Mouse (Mus musculus): ENCODE results near the gene Gns.
"Not testable (repeated sequence)": the region's sequence is repeated elsewhere in the genome, so short reads cannot be mapped to it uniquely, and the experiment has no call there.

Gns gene

DNA sequence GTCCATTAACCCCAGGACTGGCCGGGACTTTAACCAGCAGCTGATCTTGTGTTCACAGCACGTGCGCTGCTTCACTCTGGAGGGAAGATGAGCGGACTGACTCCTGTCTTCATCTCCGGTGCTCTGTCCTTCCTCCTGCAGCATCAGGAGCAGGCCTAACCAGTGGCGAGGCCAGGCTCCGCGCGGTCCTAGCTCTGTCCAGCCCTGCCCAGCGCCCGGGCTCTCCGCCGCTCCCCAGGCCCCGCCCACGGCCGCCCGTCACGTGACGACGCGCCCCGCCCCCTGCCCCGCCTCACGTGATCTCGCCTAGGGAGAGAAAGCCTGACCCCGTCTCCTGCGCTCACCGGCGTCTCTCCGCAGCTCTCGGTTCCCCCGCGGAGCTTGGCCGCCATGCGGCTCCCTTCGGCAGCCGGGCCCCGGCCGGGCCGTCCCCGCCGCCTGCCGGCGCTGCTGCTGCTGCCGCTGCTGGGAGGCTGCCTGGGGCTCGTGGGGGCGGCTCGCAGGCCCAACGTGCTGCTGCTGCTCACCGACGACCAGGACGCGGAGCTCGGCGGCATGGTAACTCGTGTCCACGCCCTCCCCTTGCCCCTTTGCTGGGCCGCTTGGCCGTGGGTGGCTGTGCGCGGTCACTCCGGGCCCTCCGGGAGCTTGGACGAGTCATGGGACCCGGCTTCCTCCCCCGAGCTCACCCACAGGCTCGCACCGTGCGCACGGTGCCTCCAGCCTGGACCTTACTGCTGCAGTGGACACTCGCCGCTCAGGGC is at the start of gene Gns:
Gene Gns, plus strand, starts transcription at position 290 of the 764 bp plus-strand sequence.
- peak; percentile 83 to 92 for DNase-seq

DNA sequence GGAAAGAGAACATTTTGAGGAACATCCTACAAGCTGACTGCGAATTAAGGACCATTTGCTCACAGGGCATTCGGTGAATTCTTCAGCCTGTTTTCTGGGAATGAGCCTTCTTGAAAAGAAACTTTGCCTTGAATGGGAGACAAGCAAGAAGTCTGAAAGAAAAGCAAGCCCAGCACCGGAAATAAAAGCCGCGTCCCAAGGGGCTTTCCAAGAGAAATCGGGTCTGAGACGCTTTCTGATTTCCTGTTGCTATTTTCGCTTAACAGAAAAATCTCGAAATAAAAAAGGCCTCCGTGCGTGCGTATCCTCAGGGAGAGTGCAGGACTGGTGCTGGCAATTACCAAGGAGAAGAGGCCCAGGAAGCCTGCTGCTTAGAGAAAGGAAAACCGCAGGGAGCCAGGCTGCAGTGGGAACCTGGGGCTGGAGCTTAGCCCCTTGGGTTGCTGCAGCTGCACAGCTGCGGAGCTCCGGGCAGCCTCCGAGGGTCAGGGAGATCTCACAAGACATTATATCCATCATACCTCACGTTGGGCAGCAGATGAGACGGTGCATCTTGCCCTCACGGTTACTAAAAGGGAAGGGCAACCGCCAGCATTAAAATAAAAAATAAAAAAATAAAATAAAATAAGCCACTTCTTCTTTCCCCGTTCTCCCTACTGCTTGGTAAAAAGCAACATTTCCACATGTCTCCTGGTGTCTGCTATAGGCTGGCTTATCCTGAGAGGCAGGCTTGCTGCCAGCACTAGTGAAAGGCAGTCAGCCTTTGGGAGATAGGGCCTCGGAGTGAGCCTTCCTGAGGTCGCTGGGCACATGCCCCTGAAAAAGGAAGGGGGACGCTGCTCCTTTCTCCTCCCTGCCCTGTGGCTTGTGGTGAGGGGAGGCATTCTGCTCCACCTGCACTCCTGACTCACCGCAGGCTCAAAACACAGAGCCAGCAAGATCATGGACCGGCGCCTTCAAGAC is 49.3 kb upstream of the Gns start:
- no peak for DNase-seq

DNA sequence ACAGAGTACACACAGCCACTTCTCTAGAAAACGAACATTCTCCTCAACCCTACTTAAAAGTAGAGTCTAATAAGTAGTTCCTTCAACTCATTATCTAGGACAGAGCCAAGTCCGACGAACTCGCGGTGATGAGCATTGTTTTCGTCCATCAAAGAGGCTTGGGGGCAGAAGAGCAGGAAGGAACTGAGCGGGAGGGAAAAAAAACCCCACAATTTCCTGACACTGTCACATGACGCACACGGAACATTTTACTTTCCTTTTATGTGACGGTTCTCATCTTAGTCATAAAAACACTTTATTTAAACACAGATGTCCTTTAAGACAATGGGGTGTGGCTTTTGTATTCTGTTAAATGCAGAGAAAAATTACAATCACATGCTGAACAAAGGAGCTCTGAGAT is 48.5 kb upstream of the Gns start:
- DNase-seq = no peak

DNA sequence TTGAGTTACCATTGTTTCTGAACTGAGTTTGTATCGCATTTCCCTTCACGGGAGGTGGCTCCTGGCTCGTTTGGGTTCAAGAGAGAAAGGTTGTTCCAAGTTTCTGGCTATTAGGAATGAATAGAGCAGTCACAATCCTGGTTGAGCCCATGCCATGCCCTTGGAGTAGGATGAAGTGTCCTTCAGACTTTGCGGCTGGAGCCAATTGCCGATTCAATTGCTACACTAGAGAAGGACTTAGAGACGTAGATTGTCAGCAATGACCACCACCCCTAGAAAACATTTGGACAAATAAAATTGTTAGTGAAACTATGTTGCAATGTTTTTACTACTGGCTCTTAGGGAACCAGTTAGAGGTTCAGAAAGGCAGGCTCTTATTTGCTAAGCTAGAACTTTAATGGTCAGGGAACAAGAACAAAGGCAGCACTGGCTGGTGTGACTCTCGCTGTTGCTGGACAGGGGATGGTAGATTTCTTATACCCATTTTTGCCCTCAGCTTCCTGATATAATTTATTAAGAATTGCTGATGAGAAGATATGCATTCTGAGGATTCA is 46.4 kb upstream of the Gns start:
- no peak for DNase-seq

DNA sequence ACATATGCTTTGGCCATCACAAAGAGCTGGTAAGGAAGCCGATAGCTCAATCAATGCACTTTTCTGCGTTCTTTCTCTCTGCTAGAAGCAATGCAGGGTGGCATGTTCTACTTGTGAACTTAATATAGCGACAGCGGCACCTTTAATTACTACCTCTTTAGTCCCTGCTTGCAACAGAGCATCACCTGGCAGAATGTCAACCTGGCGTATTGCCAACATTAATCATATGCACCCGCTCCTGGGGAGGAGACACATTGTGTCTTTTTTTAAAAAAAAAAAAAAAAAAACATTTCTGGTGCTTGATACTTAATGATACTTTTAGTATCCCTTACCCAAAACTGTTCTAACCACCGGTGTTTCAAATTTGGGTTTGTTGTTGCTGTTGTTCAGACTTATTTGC is 41.4 kb upstream of the Gns start:
- peak; percentile 33 to 48 for DNase-seq

DNA sequence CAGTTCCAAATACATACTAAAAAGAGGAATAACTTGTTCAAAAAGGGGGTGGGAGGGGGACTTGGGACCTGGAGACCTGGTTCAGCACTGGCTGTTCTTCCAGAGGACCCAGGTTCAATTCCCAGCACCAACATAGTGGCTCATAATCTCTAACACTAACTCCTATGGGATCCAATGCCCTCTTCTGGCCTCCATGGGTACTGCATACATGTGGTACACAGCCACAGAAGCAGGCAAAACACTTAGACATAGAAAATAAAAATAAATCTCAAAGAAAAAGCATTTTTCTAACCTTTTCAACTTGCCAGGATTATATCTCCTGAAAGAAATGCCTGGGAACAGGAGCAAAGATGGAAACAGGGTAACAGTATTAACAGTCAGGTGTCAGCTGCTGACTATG is 38.7 kb upstream of the Gns start:
- no peak for DNase-seq

DNA sequence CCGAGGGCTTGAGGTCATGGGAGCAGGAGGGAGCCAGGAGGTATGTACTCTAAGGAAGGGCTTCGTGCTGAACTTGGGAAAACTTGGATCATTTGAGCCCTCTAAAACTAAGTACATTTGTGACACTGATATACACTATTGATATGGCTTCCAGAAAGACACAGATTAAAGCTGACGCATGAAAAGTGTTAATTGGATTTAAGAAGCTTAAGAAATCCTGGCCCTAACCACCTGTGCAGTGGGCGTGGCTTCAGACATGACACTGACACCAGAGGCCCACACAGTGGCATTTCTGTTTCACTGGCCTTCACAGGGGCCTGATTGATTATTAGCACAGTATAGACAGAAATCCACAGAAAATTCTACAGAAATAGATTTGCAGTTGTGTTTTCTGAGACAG is 35.3 kb upstream of the Gns start:
- DNase-seq = no peak

DNA sequence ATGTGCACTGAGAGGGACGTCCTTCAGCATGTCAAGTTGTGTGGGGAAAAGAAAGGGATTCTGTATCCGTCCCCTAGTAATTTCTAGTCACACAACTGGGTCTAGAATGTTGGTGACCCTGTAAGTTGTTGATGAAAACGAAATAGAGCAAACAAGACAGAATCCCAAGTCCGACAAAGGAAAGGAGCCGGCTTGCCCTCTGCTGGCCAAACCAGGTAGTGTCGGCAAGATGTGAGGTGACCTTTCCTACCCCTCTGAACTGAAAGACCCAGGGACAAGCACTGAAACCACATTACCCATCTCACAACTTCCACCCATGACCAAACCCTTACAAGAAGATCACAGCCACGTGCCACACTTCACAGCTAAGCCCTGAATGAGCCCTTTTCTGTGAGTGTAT is 34.0 kb upstream of the Gns start:
- peak; percentile 73 to 83 for DNase-seq

DNA sequence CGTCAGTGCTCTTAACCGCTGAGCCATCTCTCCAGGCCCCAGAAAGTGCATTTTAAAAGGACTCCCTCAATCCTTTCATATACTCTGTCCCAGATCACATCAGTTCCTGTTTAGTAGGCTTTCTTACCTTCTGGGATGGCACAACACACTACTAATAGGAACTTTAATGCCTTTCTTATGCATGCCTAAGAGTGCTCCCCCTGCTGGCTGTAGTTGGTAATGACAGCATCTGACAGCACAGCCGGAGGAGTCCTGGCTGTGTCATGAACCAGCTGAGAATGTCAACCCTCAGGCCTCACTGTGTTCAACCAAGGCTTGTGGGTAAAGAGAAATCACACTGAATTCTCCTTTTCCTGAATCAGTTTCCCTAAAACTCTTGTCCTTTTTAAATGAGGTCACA is 30.3 kb upstream of the Gns start:
- DNase-seq = peak; percentile 71 to 73

DNA sequence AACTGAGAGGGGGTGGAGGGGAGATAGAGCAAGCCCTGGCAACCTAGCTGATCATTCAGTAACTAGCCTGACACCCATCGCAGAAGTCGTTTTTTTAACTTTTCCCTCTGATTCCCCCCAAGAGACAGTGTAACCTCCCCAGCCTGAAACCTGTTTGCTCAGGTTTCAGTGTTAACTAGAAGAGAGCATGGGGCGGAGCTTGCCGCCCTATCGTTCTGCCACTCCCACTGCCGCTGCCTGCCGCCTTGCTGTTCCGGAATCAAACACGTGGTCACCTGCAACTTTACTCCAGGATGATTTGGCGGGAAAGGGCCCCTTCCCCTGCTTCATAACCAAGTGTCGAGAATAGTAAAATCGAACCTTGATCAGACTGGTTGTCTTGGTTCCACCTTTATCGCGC is 28.4 kb upstream of the Gns start:
- DNase-seq = not testable (repeated sequence)

DNA sequence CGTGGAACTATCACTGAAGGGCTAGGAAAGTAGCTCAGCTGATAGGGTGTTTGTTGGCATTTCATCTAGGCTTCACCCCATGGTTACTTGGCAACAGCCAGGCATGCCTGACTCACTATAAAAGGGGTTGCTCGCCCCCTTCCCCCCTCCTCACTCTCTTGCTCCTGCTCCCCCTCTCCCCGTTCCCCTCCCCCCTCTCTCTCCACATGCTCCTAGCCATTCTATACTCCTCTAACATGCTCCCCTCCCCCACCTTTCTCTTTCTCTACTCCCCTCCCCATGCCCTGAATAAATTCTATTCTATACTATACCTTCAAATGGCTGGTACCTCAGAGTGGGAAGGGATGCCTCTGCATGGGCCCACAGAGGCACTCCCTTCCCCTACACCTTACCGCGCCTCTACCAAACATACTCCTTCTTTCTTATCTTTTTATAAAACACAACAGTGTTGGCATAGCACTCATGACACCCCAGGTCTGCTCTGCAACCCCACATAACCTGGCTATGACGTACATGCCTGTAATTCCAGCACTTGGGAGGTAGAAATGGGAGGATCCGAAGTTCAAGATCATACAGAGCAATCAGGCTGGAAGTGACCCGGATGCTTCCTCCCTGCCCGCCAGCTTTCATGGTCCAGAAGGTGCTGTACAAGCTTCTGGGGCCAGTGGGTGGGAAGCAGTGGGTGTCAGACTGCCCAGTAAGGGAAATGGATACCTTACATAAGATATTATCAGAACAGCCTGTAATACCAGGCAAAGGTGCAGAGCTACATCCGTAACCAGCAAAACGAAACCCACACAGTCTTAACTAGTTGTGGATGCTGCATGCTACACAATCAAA is 23.9 kb upstream of the Gns start:
- no peak for DNase-seq

DNA sequence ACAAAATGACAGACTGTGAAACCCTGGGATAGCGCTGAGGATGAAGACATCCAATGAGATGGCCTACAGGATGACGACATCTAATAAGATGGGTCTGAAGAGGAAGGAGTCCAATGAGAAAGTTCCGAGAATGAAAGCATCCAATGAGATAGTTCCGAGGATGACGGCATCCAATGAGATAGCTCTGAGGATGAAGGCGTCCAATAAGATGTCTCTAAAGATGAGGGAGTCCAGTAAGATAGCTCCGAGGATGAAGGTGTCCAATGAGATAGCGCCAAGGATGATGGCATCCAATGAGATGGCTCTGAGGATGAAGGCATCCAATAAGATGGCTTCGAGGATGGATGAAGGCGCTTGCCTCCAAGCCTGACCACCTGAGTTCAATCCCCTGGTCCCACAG is 22.6 kb upstream of the Gns start:
- no peak for DNase-seq

DNA sequence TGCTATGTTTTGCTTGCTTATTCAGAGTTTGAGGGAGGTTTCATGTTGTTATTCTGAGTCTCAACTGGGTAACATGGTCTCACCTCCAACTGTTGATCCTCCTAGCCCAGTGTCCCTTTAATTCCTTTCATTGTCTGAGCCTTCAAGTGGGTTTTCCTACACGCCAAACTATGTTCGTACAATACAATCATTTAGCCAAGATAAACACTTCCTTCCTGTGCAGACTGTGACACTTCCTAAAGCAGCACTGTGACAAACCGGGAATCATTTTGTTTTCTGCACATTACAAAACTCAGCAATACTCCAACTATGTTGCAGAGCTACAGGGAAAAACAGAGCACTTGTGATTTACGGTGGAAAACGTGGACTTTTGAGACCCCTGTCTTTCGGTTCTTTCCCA is 21.0 kb upstream of the Gns start:
- DNase-seq = no peak

DNA sequence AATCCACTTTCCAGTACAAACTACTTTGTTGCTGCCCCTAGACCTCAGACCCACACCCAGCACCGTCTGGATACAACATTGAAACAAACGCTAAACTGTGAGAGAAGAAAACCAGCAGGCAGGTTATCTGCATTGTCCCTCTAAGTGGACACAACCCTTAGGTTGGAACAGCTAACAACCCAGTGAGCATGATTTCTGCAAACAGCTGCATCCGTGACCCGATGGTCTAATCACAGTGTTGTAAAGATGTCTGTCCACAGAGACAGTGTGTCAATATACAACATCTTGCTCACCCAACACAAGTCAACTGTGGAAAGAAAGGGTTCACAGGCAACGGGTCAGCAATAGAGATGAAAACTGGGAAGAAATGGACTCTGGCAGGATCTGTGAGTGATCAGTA is 15.6 kb upstream of the Gns start:
- no peak for DNase-seq

DNA sequence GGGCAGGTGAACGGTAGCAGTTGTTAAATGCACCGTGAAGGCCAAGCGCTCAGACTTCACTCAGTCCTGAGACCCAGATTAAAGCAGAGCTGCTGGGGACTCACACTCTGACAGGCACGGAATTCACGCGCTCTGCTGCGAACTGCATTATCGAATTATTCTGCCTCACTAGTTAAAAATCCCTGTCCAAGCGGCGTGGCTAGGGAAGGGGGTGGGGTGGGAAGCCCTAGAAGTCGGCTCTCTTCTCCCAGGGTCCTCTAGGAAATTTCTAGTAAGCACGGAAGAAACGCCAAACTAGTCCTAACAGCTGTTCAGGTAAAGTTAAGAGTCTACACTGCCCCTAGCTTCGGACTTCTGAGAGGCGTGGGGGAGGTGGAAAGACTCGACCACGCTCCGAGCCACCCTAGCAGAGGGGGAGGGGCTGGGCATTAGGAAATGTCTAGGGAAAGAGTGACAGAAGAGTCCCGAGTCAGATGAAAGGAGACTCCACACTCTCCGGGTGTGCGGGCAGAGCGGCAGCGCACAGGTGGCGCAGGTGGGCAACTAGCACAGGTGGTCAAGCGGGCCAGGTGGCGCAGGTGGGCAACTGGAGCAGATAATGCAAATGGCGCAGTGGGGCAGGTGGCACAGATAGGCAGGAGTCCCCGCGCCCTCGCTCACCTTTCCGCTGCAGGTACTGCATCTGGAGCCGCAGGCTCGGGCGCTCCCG is 14.4 kb upstream of the Gns start:
- peak; percentile 8 to 19 for DNase-seq

DNA sequence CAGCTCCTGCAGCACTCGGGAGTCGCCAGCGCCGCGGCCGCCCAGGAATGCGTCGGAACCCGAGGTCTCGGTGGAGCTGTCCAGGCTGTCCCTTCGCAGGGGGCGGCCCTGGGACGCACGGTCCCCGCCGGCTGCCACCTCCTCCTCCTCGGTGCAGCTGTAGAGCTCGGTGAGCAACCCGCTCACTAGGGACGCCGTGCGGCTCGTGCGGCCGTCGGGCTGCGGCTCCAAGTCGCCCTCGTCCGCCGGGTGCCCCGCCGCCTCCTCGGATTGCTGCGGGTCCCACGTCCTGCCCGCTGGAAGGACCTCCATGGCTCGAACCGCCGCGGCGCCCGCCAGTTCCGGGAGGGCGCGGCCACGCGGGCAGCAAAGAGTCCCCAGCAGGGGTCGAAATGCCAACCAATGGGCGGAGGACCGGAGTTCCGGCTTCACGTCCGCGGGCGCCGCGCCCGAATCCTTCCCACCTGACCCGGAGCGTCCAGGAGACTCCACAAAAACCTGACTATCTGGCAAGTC is 13.8 kb upstream of the Gns start, which contains the start of gene Tbc1d30:
Gene Tbc1d30, minus strand, starts transcription at position 213 of the 516 bp plus-strand sequence.
- peak; percentile 32 to 48 for DNase-seq

DNA sequence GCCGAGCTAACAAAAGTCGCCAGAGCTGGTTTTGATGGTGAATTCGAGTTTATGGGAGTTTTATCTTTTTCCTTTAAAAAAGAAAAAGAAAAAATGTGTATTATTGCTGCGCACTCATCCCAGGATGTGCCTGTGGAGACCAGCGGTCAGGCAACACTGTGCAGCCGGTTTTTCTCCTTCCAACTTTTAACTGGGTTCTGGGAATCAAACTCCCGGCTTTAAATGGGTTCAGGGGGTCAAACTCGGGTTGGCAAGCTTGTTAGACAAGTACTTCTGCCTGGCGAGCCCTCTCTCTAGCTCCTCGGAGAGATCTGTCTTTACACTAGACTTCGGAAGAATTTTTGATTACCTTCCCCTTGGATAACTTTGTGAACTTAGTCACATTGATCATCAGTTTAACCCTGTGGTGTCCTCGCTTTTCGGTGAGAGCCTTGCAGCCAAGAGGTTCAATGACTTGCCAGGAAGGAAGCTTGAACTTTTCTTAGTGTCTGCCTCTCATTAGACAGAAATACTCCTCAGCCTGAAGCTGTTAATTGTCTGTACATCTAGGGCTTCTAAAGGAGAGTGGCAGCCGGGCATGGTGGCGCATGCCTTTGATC is 13.1 kb upstream of the Gns start:
- no peak for DNase-seq

DNA sequence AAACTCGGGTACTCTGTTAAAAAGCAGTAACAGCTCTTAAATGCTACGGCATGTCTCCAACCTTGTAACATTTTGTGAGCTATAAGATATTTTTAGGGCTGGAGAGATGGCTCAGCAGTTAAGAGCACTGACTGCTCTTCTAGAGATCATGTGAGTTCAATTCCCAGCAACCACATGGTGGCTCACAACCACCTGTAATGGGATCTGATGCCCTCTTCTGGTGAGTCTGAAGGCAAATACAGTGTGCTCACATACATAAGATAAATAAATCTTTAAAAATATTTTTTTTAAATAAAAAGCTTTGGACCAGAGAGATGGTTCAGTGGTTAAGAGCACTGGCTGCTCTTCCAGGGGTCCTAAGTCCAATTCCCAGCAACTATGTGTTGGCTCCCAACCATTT is 4.5 kb upstream of the Gns start:
- no peak for DNase-seq

DNA sequence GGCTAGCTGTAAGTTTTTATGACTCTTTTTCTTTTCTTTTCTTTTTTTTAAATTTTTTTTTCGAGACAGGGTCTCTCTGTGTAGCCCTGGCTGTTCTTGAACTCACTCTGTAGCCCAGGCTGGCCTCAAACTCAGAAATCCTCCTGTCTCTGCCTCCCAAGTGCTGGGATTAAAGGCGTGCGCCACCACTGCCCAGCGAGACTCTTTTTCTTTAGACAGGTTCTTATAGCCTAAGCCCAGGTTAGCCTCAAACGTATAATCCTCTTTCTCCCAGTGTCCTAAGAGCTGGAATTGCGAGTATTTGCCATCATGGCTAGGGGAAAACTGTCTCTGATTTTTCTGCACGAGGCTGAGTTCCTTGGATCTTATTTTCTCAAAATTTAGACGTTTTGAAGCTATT is 1.7 kb upstream of the Gns start:
- no peak for DNase-seq

DNA sequence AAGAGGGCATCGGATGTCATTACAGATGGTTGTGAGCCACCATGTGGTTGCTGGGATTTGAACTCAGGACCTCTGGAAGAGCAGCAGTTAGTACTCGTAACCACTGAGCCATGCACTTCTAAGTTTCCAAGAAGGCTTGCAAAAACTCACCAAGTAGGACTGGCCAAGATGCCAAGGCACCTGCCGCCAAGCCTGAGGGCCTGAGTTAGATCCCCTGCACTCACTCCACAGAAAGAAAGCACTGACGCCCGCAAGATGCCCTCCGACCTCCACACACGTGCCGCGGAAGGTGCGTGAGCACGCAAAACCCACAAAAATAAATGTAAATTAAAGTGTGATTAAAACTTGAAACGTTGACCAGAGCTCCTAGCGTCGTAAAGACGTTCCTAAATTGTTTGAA is 584 bp upstream of the Gns start:
- DNase-seq = peak in 1 of 2 experiments; percentile 31

DNA sequence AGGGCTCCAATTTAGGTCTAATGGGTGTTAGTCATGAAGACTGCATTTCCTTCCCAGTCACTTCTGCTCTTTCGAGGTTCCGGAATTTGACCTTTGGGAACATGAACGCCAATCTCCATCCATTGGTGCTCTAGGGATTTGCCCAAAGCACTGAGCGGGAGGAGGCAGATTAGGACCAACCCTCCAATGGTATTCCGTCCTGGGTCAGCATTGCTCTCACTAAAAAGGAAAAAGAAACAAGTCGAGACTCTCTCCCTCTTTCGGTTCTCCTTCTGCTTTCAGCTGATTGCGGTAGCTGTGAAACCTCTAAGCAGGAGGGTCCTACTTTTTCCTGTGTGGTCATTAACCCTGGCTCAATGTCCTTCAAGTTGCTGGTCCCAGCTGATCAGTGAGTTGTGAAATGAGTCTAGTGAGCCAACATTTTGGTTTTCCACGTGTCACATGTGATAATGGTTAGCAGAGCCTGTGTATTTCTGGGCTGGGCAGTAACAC is 937 bp downstream of the Gns start:
- DNase-seq = no peak

All from cerebellum, adult 18-20 months (tissue).